Mouse (Mus musculus): ENCODE results near the gene Dpep3.
"Not testable (repeated sequence)": the region's sequence is repeated elsewhere in the genome, so short reads cannot be mapped to it uniquely, and the experiment has no call there.

The Dpep3 gene

DNA sequence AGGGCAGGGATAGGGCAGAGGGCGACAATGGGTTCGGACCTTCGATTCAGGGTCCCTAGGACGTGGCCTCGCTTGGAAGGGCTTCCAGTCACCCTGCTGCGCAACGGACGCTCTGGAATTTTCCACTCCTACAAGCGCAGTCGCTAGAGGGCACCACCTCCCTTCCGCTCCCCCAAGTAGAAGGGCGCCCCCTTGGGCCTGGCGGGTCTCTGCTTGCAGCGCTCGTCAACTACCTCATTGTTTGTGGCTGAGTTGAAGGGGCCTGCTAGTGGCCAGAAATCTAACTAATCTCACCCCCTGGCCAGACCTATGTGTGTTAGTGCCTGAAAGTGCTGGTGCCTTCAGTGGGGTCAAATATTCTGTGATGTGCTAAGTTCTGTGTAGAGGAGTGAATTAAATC lies at the start of gene Dpep3:
TSS of gene Dpep3 (minus strand) at position 105 of the 400 bp plus-strand sequence.
- in situ Hi-C loops (cut with MboI; ENCODE audit: low sequenced_read_pairs), result no loop called here

DNA sequence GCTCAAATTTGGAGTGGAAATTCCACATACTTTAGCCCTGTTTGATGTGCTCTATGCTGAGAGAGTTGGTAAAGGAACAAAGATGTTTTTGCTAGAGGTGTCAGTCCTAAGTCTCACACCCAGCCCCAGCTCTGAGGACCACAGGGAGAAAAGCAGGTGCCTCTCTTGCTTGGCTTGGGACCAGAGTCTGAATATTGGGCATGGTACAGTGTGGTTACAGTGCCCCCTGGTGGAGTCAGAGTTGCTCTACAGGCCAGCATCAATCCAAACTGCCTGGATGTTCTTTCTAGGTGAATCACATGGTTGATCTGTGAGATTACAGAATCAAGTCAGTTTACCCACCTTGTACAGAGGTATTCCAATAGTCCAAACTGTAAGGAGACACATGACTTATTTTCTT lies 43.3 kb upstream of the Dpep3 start:
- in situ Hi-C loops (cut with MboI; ENCODE audit: low sequenced_read_pairs), result loop anchor here (5.0 kb wide), 1 partner anchor 35 kb away; no protein-coding TSS in a partner anchor

DNA sequence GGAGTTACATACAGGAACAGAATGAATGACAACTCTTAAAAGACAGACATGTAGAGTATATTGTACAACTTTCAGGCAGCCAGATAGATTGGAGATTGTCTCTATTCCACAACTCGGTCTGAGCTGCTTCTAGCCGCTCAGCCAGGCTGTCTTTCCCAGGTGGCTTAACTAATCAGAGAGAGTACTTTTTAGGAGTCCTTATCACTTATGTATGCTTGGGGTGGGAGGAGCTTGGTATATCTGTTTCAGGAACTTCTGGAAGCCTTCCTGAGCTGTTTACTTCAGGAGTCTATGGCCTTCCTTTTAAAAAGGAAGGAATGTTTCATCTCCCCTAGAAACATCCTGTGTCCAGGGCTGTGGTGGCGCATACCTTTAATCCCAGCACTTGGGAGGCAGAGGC lies 38.8 kb upstream of the Dpep3 start:
- in situ Hi-C loops (cut with MboI; ENCODE audit: low sequenced_read_pairs), result no loop called here

DNA sequence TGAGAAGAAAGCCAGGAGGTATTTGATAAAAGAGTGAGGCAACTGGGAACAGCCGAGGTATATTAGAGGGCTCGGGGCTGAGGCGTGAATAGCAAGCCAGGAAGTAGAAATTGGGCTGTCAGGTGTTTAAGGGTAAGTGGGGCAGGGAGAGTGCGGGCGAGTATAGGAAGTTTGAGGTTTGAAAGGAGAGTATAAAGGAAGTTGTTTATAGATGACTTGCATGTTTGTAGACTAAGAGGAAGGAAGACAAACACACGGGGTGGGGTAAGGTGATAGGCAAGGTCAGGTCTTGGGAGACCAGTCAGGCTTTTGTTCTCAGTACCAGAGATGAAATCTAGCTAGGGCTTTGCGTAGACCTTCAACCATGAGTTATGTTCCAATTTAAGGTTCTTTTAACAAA lies 37.9 kb upstream of the Dpep3 start:
- in situ Hi-C loops (cut with MboI; ENCODE audit: low sequenced_read_pairs), result no loop called here

DNA sequence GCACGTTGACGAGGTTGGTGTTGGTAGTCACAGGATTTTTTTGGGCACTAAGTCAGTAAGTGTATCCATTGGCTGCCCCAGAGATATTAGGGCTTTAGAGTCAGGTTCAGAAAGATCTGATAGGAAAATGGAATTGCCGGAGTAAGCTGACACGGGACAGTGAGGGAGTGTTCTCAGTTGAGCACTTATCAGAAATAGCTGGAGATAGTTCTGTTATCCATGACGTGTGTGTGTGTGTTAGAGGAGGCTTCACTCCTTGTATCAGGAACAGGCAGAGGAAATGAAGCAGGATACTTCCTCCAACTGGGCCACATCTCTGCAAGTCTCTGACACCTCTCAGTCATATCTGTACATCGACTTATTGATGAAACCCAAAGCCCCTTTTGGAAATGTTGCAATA lies 37.1 kb upstream of the Dpep3 start:
- in situ Hi-C loops (cut with MboI; ENCODE audit: low sequenced_read_pairs), result no loop called here

DNA sequence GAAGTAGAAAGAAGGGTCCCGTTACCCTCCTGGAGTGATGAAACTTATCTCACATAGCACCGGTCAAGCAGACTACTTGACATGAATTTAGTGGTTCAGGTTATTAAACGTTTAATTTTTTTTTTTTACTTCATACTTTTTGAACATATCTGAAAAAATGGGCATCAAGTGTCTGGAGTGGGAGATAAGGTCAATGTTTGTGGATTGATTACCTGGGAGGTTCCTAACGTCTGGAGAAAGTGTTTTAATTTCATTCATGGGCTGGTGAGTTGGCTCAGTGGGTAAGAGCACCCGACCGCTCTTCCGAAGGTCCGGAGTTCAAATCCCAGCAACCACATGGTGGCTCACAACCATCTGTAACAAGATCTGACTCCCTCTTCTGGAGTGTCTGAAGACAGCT lies 33.0 kb upstream of the Dpep3 start:
- in situ Hi-C loops (cut with MboI; ENCODE audit: low sequenced_read_pairs), result not testable (repeated sequence)

DNA sequence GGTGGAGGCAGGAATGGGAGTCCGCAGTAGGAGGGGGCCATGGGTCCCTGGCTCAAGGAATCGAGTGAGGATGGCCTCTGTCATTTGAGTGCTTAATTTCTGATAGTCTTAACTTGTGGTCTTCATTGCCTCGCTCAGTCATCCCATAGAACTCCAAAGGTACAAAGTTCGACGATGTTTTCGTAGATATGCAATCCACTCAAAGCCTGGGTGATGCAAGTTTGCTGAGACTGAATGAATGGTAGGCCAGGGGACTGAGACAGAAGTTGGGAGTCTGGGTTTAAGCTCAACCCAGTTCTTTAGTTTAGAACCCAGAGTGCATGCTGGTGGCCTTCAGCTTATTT lies 32.4 kb upstream of the Dpep3 start, which contains the start of gene Ddx28:
TSS of gene Ddx28 (minus strand) at position 240 of the 344 bp plus-strand sequence.
- in situ Hi-C loops (cut with MboI; ENCODE audit: low sequenced_read_pairs), result no loop called here

DNA sequence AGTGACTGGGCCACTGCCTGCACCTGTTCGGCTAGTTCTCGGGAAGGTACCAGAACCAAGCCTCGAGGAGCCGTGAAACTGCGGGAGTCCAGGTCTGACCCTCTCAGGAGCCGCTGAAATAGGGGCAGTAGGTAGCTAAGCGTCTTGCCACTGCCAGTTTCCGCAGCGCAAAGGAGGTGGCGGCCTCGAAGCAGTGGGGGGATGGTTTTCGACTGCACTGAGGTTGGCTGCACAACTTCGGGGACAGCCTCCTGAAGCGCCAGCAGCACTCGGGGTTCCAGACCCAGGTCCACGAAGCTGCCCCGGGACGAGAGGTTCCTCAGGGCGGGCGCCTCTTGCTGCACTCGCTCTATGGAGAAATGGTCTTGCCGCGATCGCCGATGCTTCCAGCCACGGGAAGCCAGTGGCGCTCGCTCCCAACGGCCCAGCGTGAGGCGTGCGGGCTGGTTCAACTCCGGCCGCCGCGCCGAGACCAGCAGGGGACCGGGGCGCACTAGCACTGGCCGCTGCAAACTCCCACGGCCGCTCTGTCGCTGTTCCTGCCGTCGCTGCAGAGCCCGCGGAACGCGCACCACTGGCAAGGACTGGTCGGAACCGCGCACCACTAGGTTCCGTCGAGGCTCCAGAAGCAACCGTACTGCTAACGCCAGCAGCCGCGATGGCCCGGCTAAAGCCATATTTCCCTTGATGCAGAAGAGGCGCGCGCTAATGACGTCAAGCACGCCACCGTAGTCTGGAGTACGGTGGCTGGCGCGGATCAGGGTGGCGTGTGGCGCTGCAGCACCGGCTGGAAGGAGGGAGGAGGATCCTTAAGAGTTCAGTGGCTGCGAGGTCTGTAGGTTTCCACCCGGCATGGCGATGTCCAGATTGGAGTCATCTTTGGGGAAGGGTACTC lies 31.8 kb upstream of the Dpep3 start:
- in situ Hi-C loops (cut with MboI; ENCODE audit: low sequenced_read_pairs), result no loop called here

DNA sequence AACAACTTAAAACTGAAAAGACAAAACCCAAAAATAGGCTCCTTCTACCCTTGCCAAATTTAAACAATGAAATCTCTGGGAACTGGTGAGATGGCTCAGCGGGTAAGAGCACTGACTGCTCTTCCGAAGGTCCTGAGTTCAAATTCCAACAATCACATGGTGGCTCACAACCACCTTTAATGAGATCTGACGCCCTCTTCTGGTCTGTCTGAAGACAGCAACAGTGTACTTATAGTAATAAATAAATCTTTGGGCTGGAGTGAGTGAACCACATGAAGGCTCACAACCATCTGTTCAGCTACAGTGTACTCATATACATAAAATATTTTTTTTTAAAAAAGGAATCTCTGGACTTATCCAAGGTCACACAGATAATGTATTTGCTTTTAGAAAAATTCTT lies 28.7 kb upstream of the Dpep3 start:
- in situ Hi-C loops (cut with MboI; ENCODE audit: low sequenced_read_pairs), result not testable (repeated sequence)

DNA sequence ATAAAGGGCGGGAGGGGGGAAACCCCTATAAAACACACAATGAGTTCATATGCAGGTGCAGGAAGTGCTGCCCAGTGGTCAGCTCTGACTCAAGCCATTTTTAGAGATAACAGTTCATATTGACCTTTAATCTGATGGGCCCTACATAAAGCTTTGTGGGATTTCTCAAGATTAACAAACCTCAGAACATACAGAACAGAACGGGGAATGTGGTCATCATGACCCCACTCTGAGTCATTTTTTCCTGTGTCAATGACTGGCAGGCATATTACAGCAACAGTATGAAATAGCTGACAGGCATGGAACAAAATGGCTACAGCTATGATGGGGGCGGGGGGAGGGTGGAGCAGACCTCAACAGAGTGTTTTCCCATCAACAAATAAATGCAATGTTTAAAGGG lies 27.9 kb upstream of the Dpep3 start:
- in situ Hi-C loops (cut with MboI; ENCODE audit: low sequenced_read_pairs), result no loop called here

DNA sequence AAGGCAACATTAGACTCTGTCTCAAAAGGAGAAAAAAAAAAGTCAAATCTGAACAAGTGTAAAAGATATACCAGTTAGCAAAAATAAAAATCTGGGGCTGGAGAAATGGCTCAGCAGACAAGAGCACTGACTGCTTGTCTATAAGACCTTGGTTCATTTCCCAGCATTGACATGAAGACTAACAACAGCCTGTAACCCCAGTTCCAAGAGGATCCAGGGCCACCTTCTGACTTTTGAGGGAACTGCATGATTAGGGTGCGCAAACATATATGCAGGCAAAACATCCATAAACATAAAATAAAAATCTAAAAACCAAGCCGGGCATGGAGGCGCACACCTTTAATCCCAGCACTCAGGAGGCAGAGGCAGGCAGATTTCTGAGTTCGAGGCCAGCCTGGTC lies 27.2 kb upstream of the Dpep3 start:
- in situ Hi-C loops (cut with MboI; ENCODE audit: low sequenced_read_pairs), result no loop called here

DNA sequence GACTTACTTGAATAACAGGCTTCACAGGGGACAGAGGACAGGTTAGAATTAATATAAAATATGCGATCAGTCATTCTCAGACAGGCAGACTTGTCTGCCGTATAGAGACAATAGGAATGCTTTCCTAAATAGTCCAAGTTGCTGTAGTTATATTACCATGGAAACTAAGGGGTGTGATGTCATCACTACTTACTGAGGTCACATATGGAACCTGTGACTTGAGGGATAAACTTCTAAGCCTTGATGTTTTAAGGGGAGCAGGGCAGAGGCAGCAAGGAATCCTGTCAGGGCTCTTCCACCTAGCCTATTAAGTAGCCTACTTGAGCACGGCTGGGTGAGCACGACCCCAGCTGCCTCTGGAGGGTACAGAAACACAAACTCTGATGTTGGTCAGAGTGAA lies 26.6 kb upstream of the Dpep3 start, which contains the start of gene Dpep2nb:
TSS of gene Dpep2nb (minus strand) at position 101 of the 400 bp plus-strand sequence.
- in situ Hi-C loops (cut with MboI; ENCODE audit: low sequenced_read_pairs), result no loop called here

DNA sequence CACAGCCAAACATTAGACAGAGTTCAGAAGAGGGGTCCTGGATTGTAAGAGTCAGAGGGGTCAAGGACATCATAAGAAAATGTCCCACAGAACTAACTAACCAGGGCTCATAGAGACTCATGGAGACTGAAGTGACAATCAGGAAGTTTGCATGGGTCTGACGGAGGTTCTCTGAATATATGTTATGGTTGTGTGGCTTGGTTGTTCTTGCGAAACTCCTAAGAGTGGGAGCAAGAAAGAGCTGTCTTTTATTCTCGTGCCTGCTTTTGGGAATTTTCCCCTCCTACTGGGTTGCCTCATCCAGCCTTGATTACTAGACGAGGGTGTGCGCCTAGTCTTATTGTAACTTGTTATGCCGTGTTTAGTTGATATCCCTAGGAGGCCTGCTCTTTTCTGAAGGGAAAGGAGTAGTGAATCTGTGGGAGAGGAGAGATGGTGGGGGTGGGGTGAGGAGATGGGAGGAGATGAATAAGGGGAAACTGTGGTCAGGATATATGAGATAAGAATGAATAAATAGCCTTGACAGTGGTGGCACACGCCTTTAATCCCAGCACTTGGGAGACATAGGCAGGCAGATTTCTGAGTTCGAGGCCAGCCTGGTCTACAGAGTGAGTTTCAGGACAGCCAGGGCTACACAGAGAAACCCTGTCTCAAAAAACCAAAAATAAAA lies 25.4 kb upstream of the Dpep3 start:
- in situ Hi-C loops (cut with MboI; ENCODE audit: low sequenced_read_pairs), result no loop called here

DNA sequence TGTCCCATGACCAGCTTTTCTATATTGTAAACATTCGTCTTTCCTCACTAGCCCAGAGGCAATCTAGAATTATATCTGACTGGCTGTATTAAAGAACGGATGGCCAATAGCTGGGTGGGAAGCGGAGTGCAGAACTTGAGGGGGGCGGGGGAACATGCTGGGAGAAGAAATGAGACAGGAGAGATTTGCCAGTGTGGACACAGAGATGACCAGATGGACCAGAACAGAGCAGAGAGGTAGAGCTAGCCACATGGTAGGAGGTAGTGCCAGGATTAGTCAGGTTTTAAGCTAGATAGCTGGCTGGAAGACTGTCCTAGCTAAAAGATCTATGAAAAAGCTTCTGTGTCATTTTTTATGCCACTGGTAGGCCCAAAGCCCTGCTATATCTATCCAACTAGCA lies 22.7 kb upstream of the Dpep3 start:
- in situ Hi-C loops (cut with MboI; ENCODE audit: low sequenced_read_pairs), result no loop called here

DNA sequence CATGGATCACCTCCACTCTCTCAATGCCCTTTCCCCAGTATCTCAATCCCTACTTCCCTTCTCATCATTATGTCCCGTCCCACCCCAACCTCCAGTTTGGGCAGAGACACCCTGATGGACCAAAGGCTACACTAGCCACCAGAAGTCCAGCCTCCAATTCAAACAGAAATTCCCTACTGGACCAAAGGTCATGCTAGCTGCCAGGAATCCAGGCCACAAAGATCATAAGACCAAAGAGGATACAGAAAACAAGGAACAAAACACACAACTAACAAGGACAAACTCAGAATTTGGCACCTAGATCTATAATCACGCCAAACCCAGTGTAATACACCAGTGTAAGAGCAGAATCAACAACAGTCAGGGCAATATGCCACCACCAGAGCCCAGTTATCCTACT lies 19.7 kb upstream of the Dpep3 start:
- in situ Hi-C loops (cut with MboI; ENCODE audit: low sequenced_read_pairs), result no loop called here

DNA sequence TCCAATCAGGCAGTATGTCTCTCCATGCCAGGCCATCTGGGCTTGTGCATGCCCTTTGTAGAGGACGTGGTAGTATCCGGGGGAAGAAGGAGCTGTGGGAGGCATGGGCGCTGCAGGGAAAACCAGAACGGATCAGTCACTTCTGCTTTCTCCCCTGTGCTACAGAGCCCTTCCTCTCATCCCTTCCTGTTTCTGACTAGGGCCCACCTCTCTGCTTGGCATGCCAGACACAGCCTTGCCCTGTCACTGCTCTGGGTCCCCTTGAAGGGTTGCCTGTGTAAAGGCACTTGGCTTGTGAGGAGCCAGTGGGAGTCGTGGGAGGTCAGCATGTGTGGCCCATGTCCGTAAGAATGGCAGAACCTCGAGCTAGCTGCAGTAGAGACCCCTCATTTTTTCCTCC lies 17.1 kb upstream of the Dpep3 start:
- in situ Hi-C loops (cut with MboI; ENCODE audit: low sequenced_read_pairs), result no loop called here

DNA sequence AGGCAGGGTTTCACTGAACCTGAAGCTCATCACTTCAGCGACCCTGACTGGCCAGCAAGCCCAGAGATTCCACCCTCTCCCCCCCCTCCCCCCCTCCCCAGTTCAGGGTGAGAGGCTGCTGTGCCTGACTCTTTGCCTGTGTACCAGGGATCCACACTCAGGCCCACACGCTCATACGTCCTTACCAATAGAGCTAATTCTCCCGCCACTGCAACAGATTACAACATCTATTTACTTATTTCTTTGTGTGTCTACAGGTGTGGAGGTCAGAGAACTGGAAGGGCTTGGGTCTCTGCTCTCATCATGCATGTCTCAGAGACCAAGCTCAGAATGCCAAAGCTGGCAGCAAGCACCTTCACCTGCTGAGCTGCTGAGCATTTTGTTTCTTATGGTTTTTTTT lies 14.0 kb upstream of the Dpep3 start:
- in situ Hi-C loops (cut with MboI; ENCODE audit: low sequenced_read_pairs), result no loop called here

DNA sequence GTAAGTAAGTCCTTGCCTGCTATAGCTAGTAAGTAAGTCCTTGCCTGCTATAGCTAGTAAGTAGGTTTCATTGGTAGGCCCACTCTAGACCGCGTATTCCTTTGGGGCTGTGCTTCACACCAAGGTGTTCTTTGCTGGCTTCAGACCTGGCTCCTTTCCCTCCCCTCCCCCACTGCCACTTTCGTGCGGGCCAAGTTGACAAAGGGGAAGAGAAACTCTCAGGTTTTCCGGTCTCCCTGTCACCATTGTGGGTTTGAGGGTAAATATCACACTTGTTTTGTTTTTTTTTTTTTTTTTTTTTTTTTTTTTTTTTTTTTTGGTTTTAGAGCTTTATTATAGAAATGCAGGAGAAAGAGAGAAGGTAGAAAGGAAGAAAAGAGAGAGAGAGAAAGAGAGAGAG lies 13.3 kb upstream of the Dpep3 start:
- in situ Hi-C loops (cut with MboI; ENCODE audit: low sequenced_read_pairs), result no loop called here

DNA sequence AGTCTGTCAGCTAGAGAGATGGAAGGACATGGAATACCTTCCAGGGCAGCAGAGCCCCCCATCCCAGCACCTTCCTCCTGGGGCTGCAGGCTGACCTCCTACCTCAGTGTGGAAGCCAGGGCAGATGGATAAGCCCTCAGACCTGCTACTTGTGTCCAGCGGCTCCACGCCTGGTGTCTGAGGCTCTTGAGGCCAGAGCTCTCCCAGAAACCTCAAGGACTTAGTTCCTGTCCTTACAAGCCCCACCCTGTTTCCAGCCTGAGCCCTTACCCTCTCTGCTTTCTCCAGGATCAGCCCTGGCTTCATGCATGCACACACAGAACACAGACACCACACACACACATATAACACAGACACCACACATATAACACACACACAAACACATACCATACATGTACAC lies 12.3 kb upstream of the Dpep3 start:
- in situ Hi-C loops (cut with MboI; ENCODE audit: low sequenced_read_pairs), result no loop called here

DNA sequence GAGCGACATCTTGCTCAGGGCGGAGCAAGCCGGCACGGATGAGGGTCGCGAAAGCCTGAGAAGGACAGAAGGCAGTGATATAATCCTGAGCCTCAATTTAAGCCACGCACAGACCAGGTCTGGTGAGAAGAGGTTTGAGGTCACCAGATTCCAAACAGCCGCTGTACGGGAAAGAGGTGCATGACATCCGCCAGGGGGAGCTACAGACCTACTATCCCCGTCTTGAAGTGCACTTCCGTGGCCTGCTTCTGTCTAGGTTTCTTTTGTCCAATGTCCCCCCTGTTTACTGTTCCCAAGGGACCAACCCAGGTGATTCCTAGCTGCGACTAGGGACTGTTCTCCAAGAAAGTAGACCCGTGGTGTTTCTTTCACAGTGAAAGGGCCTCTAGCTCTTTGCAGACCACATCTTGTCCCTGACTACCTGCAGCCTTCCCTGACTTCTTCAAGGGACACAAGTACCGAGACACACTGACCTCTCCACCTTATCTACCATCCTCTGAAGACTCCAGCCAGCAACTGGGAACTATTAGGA lies 11.7 kb upstream of the Dpep3 start, which contains the start of gene Dus2:
TSS of gene Dus2 (plus strand) at position 482 of the 532 bp plus-strand sequence.
- in situ Hi-C loops (cut with MboI; ENCODE audit: low sequenced_read_pairs), result no loop called here

DNA sequence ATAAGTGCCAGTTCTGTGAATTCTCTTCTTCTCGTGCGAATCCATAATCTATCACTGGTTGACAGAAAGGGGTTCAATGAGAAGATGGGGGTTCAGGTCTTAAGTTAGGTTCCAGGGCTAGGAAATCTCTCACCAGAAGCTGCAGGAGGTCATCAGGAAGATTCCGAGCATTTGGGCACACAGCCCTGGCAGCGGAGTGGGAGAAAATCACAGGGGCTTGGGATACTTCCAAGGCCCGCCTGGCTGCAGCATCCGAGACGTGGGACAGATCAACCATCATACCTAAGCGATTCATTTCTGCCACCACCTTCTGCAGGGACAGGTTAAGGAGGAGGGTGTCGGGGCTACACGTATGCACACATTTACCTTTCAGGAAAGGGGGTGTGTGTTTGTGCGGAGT lies 9.3 kb upstream of the Dpep3 start:
- in situ Hi-C loops (cut with MboI; ENCODE audit: low sequenced_read_pairs), result loop anchor here (5.0 kb wide), 1 partner anchor 34 kb away; no protein-coding TSS in a partner anchor

DNA sequence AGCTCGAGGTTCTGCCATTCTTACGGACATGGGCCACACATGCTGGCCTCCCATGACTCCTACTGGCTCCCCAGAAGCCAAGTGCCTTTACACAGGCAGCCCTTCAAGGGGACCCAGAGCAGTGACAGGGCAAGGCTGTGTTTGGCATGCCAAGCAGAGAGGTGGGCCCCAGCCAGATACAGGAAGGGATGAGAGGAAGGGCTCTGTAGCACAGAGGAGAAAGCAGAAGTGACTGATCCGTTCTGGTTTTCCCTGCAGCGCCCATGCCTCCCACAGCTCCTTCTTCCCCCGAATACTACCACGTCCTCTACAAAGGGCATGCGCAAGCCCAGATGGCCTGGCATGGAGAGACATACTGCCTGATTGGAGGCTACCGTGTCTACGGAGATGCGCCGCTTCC lies 4.2 kb upstream of the Dpep3 start:
- in situ Hi-C loops (cut with MboI; ENCODE audit: low sequenced_read_pairs), result not testable (repeated sequence)
